Mouse (Mus musculus): Measurements from ENCODE around the gene Rapgefl1. TPM values are rescaled to one million over a fixed set of nuclear protein-coding genes. Genes with fewer than 3 reads are reported as not detected.

The Rapgefl1 gene
- total and polyA plus RNA-seq, 3 experiments = 0.58 to 1.4 TPM; not detected in 1

- Histone ChIP-seq H3K79me2 (ENCODE audit: control insufficient read depth, insufficient read depth, low read length, poor library complexity) (no peaks in the 10 kb centered on the region), H3K27me3 (ENCODE audit: control insufficient read depth in 1 of 2, insufficient read depth in 2 of 2, low read length in 2 of 2) (no peaks in the 10 kb centered on the region), H3K4me3 (ENCODE audit: control insufficient read depth in 1 of 2, insufficient read depth in 1 of 2, low read depth in 2 of 2, low read length in 2 of 2) (no peak overlapping the region), H3K9ac (ENCODE audit: control insufficient read depth, low read depth, low read length, poor library complexity, severe bottlenecking) (no peak overlapping the region), H3K9me3 (replicated peaks; ENCODE audit: insufficient read depth, low read length) (no peaks in the 10 kb centered on the region), H3K36me3 (ENCODE audit: control insufficient read depth in 1 of 2, insufficient read depth in 2 of 2, low read length in 2 of 2) (peaks cover 0 to 21% of the 10 kb centered on the region in 2 experiments; a peak in 2 of 4 replicates), H3K4me1 (ENCODE audit: control insufficient read depth in 1 of 2, insufficient read depth in 2 of 2, low read length in 2 of 2) (peaks cover 0 to 5% of the 10 kb centered on the region in 2 experiments; a peak in 2 of 4 replicates), H3K27ac (ENCODE audit: control insufficient read depth, low read depth, low read length) (no peak overlapping the region)
- no peak for TF ChIP-seq MYC (IDR thresholded peaks at IDR 0.05; ENCODE audit: low read depth, low read length)
- no peak for TF ChIP-seq NRF1 (IDR thresholded peaks at IDR 0.05; ENCODE audit: insufficient read depth, low read depth, low read length, poor library complexity, severe bottlenecking)
- no peak for TF ChIP-seq E2F4 (IDR thresholded peaks at IDR 0.05; ENCODE audit: borderline replicate concordance, low read depth, low read length)
- no peak for DNase-seq (ENCODE audit: low read depth, low spot score)
These were observed 51.1 kb downstream of the Rapgefl1 start for GRCm38 (mm10) chr11:98887703-98888102.

- no peaks in the 10 kb centered on the region for H3K9me3 ChIP-seq (replicated peaks; ENCODE audit: insufficient read depth, low read length)
- DNase-seq (ENCODE audit: low read depth, low spot score) = no peak
- H3K4me1 ChIP-seq (ENCODE audit: control insufficient read depth in 1 of 2, insufficient read depth in 2 of 2, low read length in 2 of 2) = peaks cover 0 to 5% of the 10 kb centered on the region in 2 experiments; a peak in 2 of 4 replicates
- no peak for TF ChIP-seq USF1 (IDR thresholded peaks at IDR 0.05; ENCODE audit: low read depth, low read length)
- H3K4me3 ChIP-seq (ENCODE audit: control insufficient read depth in 1 of 2, insufficient read depth in 1 of 2, low read depth in 2 of 2, low read length in 2 of 2) = no peak overlapping the region
- no peak overlapping the region for H3K27ac ChIP-seq (ENCODE audit: control insufficient read depth, low read depth, low read length)
- no peak overlapping the region for H3K9ac ChIP-seq (ENCODE audit: control insufficient read depth, low read depth, low read length, poor library complexity, severe bottlenecking)
- H3K36me3 ChIP-seq (ENCODE audit: control insufficient read depth in 1 of 2, insufficient read depth in 2 of 2, low read length in 2 of 2) = peaks cover 0 to 30% of the 10 kb centered on the region in 2 experiments; a peak in 2 of 4 replicates
- H3K27me3 ChIP-seq (ENCODE audit: control insufficient read depth in 1 of 2, insufficient read depth in 2 of 2, low read length in 2 of 2) = no peaks in the 10 kb centered on the region
- H3K79me2 ChIP-seq (ENCODE audit: control insufficient read depth, insufficient read depth, low read length, poor library complexity) = no peaks in the 10 kb centered on the region
These were observed 52.5 kb downstream of the Rapgefl1 start for GRCm38 (mm10) chr11:98889077-98889476.

GRCm38 (mm10) chr11:98889977-98890376, 53.4 kb downstream of the Rapgefl1 start:
- Histone ChIP-seq H3K9me3 (replicated peaks; ENCODE audit: insufficient read depth, low read length) (no peaks in the 10 kb centered on the region), H3K27me3 (ENCODE audit: control insufficient read depth in 1 of 2, insufficient read depth in 2 of 2, low read length in 2 of 2) (no peaks in the 10 kb centered on the region), H3K36me3 (ENCODE audit: control insufficient read depth in 1 of 2, insufficient read depth in 2 of 2, low read length in 2 of 2) (peaks cover 0 to 31% of the 10 kb centered on the region in 2 experiments; a peak in 2 of 4 replicates), H3K4me1 (ENCODE audit: control insufficient read depth in 1 of 2, insufficient read depth in 2 of 2, low read length in 2 of 2) (peaks cover 0 to 5% of the 10 kb centered on the region in 2 experiments; a peak in 2 of 4 replicates), H3K9ac (ENCODE audit: control insufficient read depth, low read depth, low read length, poor library complexity, severe bottlenecking) (no peak overlapping the region), H3K79me2 (ENCODE audit: control insufficient read depth, insufficient read depth, low read length, poor library complexity) (no peaks in the 10 kb centered on the region), H3K4me3 (ENCODE audit: control insufficient read depth in 1 of 2, insufficient read depth in 1 of 2, low read depth in 2 of 2, low read length in 2 of 2) (no peak overlapping the region), H3K27ac (ENCODE audit: control insufficient read depth, low read depth, low read length) (no peak overlapping the region)
- peak; percentile 56; the same call in 1 of the 2 replicates for TF ChIP-seq MYB (IDR thresholded peaks at IDR 0.05; ENCODE audit: low read depth, low read length)
- TF ChIP-seq MAX (IDR thresholded peaks at IDR 0.05; ENCODE audit: low read length) = peak; percentile 20; the same call in 1 of the 2 replicates
- no peak for TF ChIP-seq POLR2AphosphoS2 (IDR thresholded peaks at IDR 0.05; ENCODE audit: low read length)
- peak in 1 of 2 experiments; percentile 64; a peak in 1 of 4 replicates for TF ChIP-seq EP300 (IDR thresholded peaks at IDR 0.05; ENCODE audit: low read depth in 1 of 2, low read length in 2 of 2)
- TF ChIP-seq MXI1 (IDR thresholded peaks at IDR 0.05; ENCODE audit: low read depth, low read length) = peak; percentile 32; the same call in 1 of the 2 replicates
- DNase-seq (ENCODE audit: low read depth, low spot score) = no peak

Measured in MEL (cell line).